Mouse (Mus musculus): ENCODE data around the gene Rtn1. TPM values are rescaled to one million over a fixed set of nuclear protein-coding genes. Genes with fewer than 3 reads are reported as not detected.

Rtn1 gene
- total and polyA plus RNA-seq, 2 experiments = 0.46 to 0.76 TPM

- no peaks in the 10 kb centered on the region for H3K79me2 ChIP-seq (ENCODE audit: control insufficient read depth, insufficient read depth, low read length)
- H3K27ac ChIP-seq (replicated peaks; ENCODE audit: insufficient read depth, low read depth, low read length) = no peak overlapping the region
- H3K4me3 ChIP-seq (ENCODE audit: insufficient read depth, low read depth, low read length) = no peak overlapping the region
- no peaks in the 10 kb centered on the region for H3K27me3 ChIP-seq (ENCODE audit: control insufficient read depth, insufficient read depth, low read length)
- TF ChIP-seq POLR2A (IDR thresholded peaks at IDR 0.05; ENCODE audit: extremely low read depth, insufficient read depth, low read length) (no peak), CTCF (IDR thresholded peaks at IDR 0.05; ENCODE audit: low read depth, low read length) (no peak)
- no peaks in the 10 kb centered on the region for H3K36me3 ChIP-seq (ENCODE audit: control insufficient read depth, insufficient read depth, low read length)
- 85% methylated on average over 4 of the region's 4 CpGs for WGBS
- DNase-seq (ENCODE audit: extremely low read depth, low read depth, low spot score) = no peak
- no peak overlapping the region for H3K9ac ChIP-seq (ENCODE audit: low read depth, low read length)
- H3K4me1 ChIP-seq (ENCODE audit: control insufficient read depth, insufficient read depth, low read length) = no peaks in the 10 kb centered on the region
These were observed 229.3 kb downstream of the Rtn1 start for GRCm38 (mm10) chr12:72179561-72179960.

DNA sequence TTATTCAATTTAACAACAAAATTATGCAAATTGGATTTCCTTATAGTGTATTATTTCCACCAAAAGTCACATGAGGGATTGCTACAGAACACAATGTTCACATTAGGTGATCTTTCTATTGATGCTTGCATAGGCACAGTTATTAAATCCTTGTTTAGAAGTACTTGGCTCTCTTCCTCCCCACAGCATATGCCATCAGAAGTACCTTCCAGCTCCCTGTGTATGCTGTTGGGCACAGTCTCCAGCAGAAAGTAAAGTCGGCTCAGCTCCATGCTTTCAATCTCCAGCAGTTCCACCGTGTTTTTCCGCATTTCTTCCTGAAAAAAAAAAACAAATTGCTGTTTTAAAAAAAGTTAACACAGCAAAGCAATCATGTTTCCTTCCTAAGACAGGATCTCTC lies 230.5 kb downstream of the Rtn1 start:
- WGBS = 88% methylated on average over 3 of the region's 3 CpGs
- TF ChIP-seq POLR2A (IDR thresholded peaks at IDR 0.05; ENCODE audit: extremely low read depth, insufficient read depth, low read length) (no peak), CTCF (IDR thresholded peaks at IDR 0.05; ENCODE audit: low read depth, low read length) (no peak)
- no peak overlapping the region for H3K27ac ChIP-seq (replicated peaks; ENCODE audit: insufficient read depth, low read depth, low read length)
- no peak overlapping the region for H3K9ac ChIP-seq (ENCODE audit: low read depth, low read length)
- no peaks in the 10 kb centered on the region for H3K79me2 ChIP-seq (ENCODE audit: control insufficient read depth, insufficient read depth, low read length)
- H3K36me3 ChIP-seq (ENCODE audit: control insufficient read depth, insufficient read depth, low read length) = no peaks in the 10 kb centered on the region
- no peaks in the 10 kb centered on the region for H3K4me1 ChIP-seq (ENCODE audit: control insufficient read depth, insufficient read depth, low read length)
- H3K4me3 ChIP-seq (ENCODE audit: insufficient read depth, low read depth, low read length) = no peak overlapping the region
- DNase-seq (ENCODE audit: extremely low read depth, low read depth, low spot score) = no peak
- H3K27me3 ChIP-seq (ENCODE audit: control insufficient read depth, insufficient read depth, low read length) = no peaks in the 10 kb centered on the region

Other genes with a start within 250 kb of the Rtn1 start
- not detected in 2 replicates for gene Ccdc175, start 224.0 kb downstream of the Rtn1 start, total RNA-seq (2014; rRNA removed)
- gene Ccdc175, start 224.0 kb downstream of the Rtn1 start, polyA plus RNA-seq (2012; rRNA removed) = not detected in 2 replicates
- gene Lrrc9, start 32.8 kb upstream of the Rtn1 start, total RNA-seq (2014; rRNA removed) = under 0.01 TPM in 1 of 2 replicates, not detected in the other
- not detected in 2 replicates for gene Lrrc9, start 32.8 kb upstream of the Rtn1 start, polyA plus RNA-seq (2012; rRNA removed)
- gene Pcnx4, start 127.3 kb upstream of the Rtn1 start, total RNA-seq (2014; rRNA removed) = 4.2 and 5.2 TPM in 2 replicates
- gene Pcnx4, start 127.3 kb upstream of the Rtn1 start, polyA plus RNA-seq (2012; rRNA removed) = 2.3 and 2.5 TPM in 2 replicates
- 72.0 and 103 TPM in 2 replicates for gene Gm4756, start 240.6 kb upstream of the Rtn1 start, total RNA-seq (2014; rRNA removed)
- gene Gm4756, start 240.6 kb upstream of the Rtn1 start, polyA plus RNA-seq (2012; rRNA removed) = 117 and 146 TPM in 2 replicates

Data from liver, adult 2 months (tissue).